Mouse (Mus musculus): ENCODE measurements at regions not wholly inside any gene's neighbourhood (a gene's known extent, or its start where the extent isn't known, plus 50 kb on each side); places are given as distances from the start of the nearest gene placed in this dataset.

- TF ChIP-seq E2F4 (IDR thresholded peaks at IDR 0.05; ENCODE audit: insufficient read depth) (no peak), SRF (IDR thresholded peaks at IDR 0.05; ENCODE audit: control insufficient read depth, insufficient read length, low read depth) (no peak), POLR2A (IDR thresholded peaks at IDR 0.05; ENCODE audit: insufficient read length, low read depth) (no peak), USF1 (IDR thresholded peaks at IDR 0.05; ENCODE audit: low read depth) (no peak)
Measured at GRCm38 (mm10) chr11:31780969-31781368, 91.0 kb upstream of the Cpeb4 start.

Measured in myocyte (in vitro differentiated cells).